Mouse (Mus musculus) heart, postnatal 0 days (tissue): Measurements from ENCODE around the gene Gm17482.

Experiments used
- CTCF ChIP-seq: IDR thresholded peaks from 2 replicates; pipeline ENCODE4 v1.5.1; 2016; ENCODE audit warnings: antibody characterized with exemption, control low read depth, low read depth
- EP300 ChIP-seq: IDR thresholded peaks from 2 replicates; pipeline ENCODE4 v1.6.1; 2016; ENCODE audit warnings: antibody characterized with exemption, low read depth

DNA sequence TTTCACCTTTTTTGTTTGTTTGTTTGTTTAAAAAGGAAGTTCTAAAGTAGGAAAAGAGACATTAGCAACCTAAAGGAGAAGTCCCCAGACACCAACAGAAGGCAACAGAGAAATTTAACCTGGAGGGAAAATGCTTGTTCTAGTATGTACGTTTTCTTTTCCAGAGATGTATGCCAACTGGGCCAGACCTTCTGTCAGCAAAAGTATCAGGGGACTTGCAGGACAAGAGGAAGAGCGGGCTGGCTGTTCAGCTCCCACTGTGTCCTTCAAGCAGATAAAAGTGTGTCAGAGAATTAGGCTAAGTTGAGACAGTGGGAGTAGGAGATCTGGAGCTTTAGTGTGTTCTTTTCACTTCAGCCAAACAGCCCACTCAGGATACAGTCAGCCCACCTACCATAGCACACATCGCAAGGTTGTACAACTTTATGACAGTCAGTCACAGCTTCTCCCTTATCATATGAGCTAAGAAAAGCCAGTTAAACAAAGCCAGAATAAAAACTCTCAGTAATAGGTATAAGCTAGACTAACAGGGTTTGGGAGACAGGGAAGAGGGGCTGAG lies 18.4 kb downstream of the Gm17482 start:
- TF ChIP-seq CTCF (no peak), EP300 (no peak)
